Mouse (Mus musculus) CD4-positive, CD25-positive, alpha-beta regulatory T cell, adult 2 months (primary cell): ENCODE measurements at regions not wholly inside any gene's neighbourhood (a gene's known extent, or its start where the extent isn't known, plus 50 kb on each side); places are given as distances from the start of the nearest gene placed in this dataset.

Source experiments
- DNase-seq: peaks from one replicate; pipeline ENCODE4 v3.0.0-alpha.2; 2012; ENCODE audit warnings: low read depth, low spot score

DNA sequence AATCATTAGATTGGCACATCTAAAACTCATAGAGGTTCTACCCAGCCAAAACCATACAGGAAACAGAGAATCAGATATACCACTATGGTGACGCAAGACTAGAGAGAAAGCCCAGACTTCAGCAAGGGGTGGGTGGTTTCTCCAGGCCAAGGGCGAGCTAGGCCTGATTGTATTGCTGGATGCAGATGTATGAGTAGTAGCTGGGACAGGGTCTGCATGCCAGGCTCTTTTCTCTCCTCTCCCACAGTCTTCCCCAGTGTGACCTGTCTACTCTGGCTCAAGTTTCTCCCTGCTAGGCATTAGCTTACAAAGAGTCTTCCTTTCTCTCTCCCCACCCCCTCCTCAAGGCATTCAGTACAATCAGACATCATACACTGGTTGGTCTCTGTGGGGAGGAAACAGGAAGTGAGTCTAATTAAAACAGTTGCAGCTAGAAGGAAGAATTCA, 181.8 kb upstream of the Sesn3 start:
- peak; percentile 85 for DNase-seq

DNA sequence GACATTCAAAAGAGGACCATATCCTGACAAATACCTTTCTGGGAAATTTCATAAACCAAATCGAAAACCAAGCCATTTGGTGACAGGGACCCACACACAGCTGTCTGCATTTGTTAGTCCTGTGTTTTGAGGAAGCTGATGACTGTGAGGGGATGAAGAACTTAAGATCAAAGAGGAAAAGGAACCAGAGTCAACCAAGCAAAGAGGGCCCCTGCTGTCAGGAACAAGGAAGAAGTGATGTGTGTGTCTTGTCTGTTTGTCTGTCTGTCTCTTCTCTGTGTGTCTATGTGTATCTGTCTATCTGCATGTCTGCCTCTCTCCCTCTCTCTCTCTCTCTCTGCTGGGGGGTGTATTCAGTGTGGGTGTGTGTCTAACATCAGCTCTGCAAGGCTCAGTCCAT, 171.3 kb upstream of the Sesn3 start:
- no peak for DNase-seq

DNA sequence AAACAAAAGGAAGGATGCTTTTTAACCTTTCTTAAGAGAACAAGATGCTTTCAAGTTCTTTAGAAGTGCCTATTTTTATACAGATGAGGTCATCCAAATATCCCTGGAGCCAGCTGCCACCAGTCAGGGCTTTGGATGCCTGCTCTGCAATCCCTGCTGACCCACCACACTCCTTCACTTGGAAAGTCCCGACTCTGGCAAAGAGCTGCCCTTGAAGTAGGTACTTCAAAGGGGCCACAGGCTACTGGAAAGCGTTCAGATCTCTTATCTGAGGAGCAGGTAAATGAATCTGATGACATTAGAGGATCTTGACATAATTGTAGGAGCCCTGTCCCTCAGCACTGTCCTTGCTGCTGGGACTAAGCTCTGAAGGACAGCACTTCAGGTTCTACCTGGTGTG, 169.9 kb upstream of the Sesn3 start:
- DNase-seq = no peak

DNA sequence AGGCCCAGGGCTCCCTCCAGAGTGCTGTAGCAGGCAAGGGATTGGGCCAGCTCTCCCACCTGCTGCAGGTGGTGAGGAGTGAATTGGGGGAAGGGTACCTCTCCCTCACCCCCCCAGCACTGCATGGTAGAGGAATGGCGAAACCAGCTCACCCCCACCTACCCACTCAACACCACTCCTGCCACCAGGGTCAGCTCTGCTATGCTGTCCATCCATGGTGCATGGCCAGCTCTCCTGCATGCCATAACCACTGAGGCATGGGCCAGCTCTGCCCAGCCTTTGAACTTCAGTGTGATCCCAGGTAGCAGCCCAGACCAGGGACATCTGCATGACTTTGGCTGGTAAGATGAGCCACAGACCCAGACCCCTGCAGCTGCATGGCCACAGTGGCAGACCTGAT, 168.5 kb upstream of the Sesn3 start:
- DNase-seq = no peak

DNA sequence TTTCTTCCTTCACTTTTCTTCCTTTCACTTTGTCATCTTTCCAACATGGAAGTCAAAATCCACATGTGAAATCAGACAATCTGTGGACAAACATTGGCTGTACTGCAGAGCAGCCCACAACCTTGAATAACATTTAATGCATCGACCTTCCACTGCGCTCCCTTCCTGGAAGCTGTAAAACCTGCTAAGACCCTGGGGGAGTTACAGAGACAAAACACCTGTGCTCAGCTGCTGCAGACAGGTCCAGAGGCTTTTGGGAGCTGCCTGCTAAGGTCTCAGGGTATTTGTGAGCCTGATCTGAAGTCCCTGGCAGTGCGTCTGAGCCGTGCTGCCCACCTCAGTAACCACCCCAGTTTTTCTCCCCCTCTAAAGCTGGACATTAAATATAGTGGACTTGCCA, 166.1 kb upstream of the Sesn3 start:
- DNase-seq = no peak

DNA sequence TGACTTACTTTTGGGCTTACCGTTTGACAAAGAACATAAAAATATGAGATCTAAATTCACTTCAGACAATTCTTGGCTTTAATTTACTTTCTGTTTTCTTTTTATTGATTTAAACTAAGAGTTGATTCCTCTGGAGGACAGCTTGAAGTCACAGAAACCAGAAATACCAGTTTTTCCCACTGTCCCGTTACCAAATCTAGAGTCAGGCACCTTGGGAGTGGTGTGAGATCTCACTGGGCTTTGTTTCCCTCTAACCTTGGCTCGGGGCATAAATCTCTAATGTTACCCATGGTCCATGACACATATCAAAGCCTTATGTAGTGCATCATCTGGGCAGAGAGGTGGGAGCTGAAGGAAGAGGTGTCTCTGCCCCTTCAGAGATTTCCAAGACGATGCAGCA, 165.4 kb upstream of the Sesn3 start:
- DNase-seq = no peak

DNA sequence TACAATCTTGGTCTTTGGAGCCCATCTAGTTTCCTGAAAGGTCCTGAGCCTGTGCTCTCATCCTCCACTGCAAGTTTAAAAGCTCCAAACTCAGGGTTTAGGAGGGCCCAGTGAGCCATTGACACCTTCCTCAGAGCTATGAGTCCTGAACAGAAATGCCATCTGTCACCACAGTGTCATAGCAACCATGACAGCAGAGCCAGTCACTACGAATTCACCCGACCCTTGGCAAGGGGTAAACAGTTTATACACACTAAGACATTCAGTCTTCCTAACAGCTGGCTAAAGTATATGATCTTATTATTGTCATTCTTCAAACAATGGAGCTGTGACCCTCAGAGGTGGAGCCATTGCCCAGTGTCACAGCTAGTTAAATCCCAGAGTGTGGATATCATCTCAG, 163.2 kb upstream of the Sesn3 start:
- DNase-seq = no peak

DNA sequence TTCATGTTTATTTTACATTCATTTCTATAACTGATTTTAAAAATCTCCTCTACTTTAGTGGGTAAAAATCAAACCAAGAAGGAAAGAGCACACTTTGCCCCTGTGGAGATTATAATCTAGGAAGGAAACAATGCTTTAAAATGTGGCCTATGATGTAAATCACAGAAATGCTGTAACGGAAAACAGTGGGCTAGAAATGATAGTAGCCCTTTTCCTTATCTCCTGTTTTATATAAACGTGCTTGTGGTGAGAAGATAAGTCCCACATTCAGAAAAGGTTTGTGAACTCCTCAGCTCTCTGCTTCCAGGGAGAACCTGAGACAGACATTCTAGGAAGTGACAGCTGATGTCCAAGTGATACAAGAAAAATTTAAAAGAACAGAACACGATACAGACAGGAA, 159.3 kb upstream of the Sesn3 start:
- peak; percentile 16 for DNase-seq

DNA sequence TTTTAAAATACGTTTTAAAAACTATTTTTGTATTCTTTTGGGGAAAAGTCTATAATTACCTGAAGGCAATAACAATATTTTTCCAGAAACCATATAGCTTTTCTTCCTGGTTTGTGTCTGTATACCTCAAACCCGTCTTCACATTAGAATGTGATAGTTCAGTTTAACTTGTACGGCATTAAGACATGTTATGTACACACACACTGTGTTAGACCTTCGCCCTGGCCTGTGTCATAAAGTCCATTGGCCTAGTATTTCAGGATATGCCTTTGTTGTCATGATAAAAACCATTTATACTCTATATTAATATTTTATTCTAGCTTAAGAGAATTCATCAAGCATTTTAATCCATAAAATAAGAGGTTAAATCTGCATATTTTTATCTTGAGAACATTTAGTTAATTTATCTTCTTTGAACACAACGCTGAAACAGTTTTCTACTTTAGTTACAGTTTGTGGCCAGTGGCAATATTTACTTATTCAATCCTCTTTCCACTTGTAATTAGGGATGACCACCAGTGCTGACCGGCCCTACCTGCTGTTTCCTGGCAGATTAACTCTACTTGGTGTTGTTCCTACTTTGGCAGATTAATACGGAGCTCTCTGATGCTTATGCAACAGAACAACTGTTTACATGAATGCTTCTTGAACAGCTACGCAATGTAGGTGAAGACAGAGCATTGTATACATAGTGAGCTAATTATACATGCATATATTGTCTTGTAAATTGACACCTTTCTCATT, 158.6 kb upstream of the Sesn3 start:
- no peak for DNase-seq

DNA sequence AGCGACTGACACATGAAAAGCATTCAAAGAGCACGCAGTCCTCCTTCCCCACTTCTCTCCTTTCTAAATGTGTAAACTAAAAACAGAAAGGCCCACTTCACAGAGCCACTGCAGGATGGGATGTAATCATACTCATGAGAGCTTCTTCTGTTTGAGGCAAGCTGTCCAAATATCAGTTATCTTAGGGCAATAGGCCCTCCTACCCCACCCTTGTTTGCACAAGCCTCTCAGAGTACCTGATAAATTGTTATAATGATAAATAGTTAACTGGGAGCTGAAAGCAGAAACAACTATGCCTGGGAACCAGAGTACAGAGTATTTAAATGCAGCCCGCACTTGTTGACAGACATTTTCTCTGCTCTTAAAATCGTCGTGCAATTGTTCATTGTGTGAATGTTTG, 141.5 kb upstream of the Sesn3 start:
- no peak for DNase-seq

DNA sequence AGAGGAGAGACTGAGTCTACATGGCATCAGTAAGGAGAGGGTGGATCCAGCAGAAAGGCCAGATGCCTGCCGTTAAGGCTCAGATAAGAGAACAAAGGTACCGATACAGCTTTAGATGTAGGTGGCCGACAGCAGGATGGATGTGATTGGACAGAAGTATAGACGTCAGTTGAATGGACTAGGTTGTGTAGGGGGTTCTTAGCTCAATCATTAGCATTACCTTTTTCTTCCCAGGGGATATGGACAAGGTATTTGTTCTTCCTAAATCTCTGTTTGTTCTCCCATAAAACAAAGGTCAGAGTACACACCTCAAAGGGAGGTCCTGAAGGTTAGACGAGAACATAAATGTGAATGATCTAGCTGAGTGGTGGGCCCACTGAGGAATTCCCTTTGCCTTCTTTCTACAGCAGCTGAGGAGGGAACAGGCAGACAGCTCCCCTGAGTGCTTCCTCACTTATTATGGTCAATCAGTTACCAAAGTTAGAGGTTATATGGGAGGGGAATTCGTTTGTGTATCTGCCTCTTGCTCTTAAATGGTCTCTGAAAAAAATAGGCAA, 139.9 kb upstream of the Sesn3 start:
- no peak for DNase-seq

DNA sequence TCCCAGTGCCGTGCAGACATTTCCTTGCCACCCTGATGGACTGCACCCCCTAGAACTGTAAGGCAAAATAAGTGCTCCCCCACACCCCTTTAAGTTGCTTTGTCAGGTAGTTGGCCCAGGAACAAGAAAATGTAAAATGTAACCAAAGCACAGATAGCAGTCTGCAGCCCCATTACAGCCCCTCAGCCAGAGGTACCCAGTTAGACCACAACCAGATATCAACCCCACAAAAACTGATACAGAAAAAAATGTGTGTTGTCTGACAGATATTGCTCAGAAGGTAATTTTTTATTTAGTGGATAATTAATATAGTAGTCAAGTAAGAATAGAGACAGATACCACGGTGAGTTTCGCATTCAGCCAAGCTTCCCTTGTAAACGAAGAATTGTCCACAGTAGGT, 133.5 kb upstream of the Sesn3 start:
- no peak for DNase-seq

DNA sequence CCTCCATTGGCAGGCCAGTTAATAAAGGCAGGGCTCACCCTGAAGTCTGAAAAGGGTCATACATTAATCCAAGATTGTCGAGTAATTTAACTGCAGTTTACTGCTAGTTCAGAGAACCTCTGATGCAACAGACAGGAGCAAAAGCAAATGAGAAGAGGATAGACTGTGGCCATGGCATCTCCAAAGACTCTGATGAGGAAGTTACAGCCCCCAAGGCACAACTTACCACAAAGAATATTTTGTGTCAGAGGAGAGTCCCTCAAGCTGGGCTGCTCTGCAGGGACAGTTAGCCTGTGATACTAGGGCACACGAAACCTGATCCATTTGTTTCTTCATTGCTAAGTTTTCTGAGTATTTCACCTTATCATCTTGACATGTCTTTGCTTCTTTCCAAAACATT, 130.9 kb upstream of the Sesn3 start:
- DNase-seq = no peak

DNA sequence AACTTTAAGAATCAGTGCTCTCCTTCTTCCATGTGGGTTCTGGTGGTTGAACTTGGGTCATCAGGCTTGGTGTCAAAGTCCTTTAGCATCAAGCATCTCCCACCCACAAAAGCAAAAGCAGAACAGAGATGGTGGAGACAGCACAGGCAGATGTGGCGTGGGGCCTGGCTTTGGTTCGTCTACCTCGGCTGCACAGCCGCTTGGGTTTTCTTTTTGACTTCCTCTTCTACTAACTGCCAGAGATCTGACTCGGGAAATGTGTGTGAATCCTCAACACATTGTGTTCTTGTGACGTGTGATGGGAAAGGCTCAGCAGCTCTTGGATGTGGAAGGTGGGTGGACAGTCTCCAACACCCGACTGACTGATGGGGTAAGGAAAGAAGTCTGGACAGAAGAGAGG, 127.8 kb upstream of the Sesn3 start:
- DNase-seq = no peak

DNA sequence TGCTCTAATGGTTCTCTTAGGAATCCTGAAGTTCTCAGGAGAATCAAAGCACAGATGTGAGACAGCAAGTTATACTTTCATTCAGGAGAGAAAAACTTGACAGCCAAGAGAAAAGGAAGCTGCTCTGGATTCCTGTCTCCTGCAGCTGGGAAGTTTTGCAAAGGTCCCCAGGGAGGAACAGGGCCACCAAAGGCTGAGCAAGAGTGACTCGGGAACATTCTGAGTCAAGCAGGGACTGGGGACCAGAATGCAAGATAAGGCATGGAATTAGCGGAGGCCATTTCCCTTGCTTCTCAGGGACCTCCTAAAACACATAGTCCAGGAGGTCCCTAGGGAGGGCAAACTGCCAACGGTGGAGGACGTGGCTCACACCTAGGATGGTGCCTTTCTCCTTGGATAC, 127.1 kb upstream of the Sesn3 start:
- DNase-seq = no peak

DNA sequence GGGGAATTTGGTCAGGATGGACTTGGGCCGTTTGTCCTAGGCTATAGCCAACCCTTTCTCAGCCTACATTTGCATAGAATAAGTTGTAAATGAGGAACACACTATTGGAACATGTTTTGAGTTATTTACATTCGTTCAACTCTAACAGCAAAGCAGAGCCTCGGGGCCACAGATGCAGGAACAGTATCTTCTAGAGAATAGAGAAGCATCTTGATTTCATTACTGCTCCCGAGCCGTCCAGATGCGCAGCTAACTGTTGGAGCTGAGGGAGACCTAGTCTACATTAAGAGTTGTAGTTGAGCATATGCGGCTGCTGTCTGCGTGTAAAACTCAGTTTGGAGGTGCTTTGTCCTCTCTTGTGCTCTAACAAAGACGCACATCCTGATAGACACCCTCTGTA, 124.6 kb upstream of the Sesn3 start:
- DNase-seq = no peak

DNA sequence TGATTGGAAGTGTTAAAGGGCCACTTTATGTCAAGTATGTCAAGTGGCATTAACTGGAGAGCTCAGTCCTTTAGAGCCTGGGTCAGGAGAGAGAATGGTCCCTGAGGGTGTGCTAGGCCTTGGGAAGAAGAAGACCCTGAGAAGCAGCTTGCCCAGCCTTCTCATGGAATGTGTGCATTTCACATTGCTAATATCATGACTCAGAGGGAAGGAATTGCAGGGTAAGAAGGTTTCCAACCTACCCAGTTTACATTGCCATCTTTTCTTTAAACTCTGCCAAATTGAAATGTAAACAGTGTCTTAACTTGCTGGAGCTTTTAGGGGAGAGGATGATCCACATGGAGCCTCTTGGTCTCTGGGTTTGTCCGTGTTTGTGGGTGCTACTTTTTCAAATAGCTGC, 117.9 kb upstream of the Sesn3 start:
- no peak for DNase-seq

DNA sequence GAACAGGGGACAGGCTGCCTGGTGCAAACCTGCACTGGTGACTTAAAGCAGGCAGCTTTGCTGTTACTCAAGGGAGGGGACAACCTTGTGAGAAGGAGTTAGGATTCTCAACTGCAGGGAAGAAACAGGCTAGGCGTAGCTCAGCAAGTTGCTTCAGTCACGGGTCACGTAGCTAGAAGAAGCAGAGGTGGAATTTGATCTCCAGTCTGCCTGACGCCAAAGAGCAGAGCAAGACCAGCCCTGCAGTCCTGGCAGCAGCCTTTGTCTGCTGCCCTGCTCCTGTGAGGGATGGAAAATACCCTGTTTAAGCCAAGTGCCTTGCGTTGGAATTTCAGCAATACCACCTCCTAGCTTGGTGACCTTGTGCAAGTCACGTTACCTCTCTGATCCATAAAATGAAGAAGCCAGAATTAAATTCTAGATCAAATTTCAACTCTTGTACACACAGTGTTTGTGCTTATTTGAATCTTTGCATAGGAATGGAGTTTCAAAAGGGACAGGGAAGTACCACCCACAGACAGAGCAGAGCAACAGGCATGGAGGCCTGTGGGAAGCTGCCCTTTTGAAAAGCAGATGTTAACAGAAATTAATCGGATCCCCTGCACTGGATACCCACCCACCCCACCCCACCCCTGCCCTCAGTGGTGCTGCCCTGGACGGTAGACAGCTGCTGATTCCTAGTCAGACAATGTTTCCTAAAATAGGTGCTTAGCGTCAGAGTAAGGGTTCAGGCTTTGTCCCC, 116.6 kb upstream of the Sesn3 start:
- DNase-seq = no peak

DNA sequence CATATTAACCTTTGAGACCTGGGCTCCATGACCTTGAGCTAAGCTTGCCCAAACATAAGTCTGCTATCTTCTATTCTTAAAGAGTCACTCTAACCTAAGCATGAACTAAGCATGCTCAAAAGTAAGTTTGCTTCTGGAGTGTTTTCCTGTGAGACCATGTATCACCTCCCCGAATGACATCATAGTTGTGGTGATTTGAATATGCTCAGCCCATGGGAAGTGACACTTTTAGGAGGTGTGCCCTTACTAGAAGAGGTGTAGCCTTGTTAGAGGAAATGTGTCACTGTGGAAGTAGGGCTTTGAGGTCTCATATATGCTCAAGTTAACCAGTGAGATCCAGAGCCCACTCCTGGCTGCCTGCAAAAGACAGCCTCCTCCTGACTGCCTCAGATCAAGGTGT, 114.7 kb upstream of the Sesn3 start:
- peak; percentile 11 for DNase-seq

DNA sequence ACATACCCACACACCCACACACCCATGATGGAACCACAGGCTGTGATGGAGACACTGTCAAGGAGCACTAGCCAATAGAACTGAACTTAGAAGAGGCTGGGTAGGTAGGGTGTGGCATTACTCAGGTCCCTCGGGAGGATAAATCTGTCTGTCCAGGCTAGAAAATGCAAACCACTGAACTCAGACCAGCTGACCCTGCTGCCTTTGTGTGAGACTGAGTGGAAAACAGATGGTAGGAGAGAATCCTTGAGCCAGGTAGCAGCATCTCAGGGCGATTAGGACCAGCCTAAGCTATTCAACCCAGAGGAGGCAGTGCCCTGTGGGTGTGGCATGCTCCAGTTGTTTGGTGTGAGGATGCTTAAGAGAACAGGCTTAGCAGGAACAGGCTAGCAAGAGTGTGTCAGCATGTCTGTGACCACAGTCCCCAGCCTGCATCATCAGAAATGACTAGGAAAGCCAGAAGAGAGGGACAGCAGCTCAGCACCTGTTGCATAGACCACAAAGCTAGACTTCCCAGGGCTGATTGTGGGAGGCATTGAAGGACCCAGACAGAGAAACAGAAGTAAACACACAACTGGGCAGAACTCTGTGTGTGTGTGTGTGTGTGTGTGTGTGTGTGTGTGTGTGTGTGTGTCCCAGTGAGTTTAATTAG, 103.2 kb upstream of the Sesn3 start:
- DNase-seq = peak; percentile 16

DNA sequence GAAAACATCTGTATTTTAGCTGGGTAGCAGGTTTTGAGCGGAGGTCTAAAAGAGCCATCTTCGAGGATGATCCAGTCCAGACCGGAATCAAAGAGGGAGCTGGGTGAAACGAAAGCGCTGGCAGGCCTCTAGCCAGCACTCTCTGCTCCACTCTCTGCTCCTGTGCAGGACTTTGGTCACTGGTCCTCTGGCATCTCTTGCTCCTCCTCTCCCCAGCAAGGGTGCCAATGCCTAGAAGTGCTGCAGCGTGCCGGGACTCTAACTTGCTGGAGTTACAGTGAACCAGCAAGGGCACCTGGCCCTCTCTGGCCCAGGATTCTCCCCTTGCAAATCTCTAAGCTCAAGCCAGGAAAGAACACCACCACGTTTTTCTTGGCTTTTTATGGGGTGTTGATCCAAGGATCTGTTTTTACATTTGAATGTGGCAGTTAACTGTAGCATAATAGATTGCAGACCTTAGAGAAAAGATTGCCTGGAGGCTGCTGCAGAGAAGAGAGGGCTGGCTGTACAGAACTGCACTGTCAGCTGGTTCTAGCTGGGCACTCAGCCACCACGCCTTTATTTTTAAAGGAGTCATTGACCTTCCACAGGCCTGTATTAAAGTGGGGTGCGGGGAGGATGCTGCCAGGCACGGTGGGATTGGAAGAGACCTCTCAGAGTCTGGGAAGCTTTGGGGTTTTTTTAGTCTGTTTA, 101.1 kb upstream of the Sesn3 start:
- peak; percentile 24 for DNase-seq
